Mouse (Mus musculus): Measurements from ENCODE around the gene Gpx1. TPM values are rescaled to one million over a fixed set of nuclear protein-coding genes. Genes with fewer than 3 reads are reported as not detected.

Gene Gpx1
- polyA plus RNA-seq, 1 experiment from 2014 or later: 521 TPM

DNA sequence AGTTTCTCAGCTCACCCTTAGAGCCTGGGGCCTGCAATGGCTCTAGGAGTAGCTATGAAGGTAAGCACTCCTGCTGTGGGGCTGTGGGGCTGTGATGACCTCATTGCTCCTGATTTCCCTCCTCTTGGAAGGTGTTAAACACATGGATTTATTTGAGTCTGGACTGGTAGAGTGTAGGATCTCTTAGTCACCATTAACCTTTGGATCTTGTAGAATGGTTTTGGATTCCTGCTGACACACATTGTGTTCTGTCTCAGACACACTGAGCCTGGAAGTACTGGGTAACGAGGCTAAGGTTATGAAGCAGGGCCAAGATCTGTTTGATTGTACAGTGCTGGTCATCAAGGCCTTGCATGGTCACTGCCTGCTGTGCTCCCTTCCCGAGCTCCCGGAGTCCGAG lies 40.6 kb downstream of the Gpx1 start:
- H3K36me3 ChIP-seq (ENCODE audit: control insufficient read depth, insufficient read depth, low read length): peaks cover 91% of the 10 kb centered on the region
- H3K9ac ChIP-seq (ENCODE audit: low read length): no peak overlapping the region
- no peak for DNase-seq (ENCODE audit: low spot score)
- no peak overlapping the region for H3K4me3 ChIP-seq (ENCODE audit: low read depth, low read length)
- no peaks in the 10 kb centered on the region for H3K4me1 ChIP-seq (ENCODE audit: control insufficient read depth, insufficient read depth, low read length)
- no peak overlapping the region for H3K27ac ChIP-seq (ENCODE audit: low read depth, low read length)
- H3K4me2 ChIP-seq (ENCODE audit: low read length): no peak overlapping the region
- 71% methylated on average over 4 of the region's 4 CpGs for WGBS
- no peaks in the 10 kb centered on the region for H3K9me3 ChIP-seq (replicated peaks; ENCODE audit: control insufficient read depth, low read length)
- H3K27me3 ChIP-seq (replicated peaks; ENCODE audit: control insufficient read depth, insufficient read depth, low read length): no peaks in the 10 kb centered on the region
- no peak for ATAC-seq

DNA sequence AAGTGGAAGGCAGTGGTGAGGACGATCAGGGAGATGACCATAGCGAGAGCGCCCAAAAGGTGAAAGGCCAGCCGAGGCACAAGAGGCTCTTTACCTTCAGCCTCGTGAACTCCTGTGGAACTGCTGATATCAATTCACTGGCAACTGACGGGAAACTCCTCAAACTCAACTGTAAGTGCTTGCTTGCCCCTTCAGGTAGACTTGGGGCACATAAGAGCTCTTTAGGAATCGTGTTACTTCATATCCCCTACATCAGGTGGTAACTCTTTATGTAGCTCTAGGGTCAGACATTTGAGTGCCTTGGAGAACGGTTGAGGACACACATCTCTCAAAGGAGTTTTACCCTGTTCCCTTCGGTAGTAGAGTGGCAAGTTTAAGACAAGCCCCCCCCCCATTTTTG lies 42.7 kb downstream of the Gpx1 start:
- no peak overlapping the region for H3K4me2 ChIP-seq (ENCODE audit: low read length)
- H3K36me3 ChIP-seq (ENCODE audit: control insufficient read depth, insufficient read depth, low read length): peaks cover 92% of the 10 kb centered on the region
- ATAC-seq: no peak
- no peak overlapping the region for H3K4me3 ChIP-seq (ENCODE audit: low read depth, low read length)
- H3K9ac ChIP-seq (ENCODE audit: low read length): no peak overlapping the region
- H3K27me3 ChIP-seq (replicated peaks; ENCODE audit: control insufficient read depth, insufficient read depth, low read length): no peaks in the 10 kb centered on the region
- H3K4me1 ChIP-seq (ENCODE audit: control insufficient read depth, insufficient read depth, low read length): no peaks in the 10 kb centered on the region
- DNase-seq (ENCODE audit: low spot score): no peak
- no peaks in the 10 kb centered on the region for H3K9me3 ChIP-seq (replicated peaks; ENCODE audit: control insufficient read depth, low read length)
- no peak overlapping the region for H3K27ac ChIP-seq (ENCODE audit: low read depth, low read length)
- 97% methylated on average over 9 of the region's 9 CpGs for WGBS

DNA sequence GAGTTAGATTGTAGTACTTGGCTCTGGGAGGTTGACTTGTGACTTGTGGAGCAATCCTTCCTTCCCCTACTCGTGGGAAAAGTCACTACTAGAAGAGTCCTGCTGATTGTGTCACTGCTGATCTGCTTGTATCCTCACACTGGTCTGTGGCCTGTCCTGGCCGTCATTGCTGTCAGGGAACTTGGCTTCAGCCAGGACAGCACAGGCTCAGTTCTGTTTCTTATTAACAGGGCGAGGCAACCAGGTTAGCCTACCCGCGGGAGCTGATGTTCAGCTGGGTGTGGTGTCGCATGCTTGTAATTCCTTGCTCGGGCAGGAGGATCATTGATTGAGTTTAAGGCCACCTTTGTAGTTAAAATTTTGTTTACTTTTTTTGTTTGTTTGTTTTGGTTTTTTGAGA lies 46.3 kb downstream of the Gpx1 start:
- ATAC-seq: no peak
- Histone ChIP-seq H3K4me1 (ENCODE audit: control insufficient read depth, insufficient read depth, low read length) (no peaks in the 10 kb centered on the region), H3K27ac (ENCODE audit: low read depth, low read length) (no peak overlapping the region), H3K9ac (ENCODE audit: low read length) (no peak overlapping the region), H3K36me3 (ENCODE audit: control insufficient read depth, insufficient read depth, low read length) (peaks cover 98% of the 10 kb centered on the region), H3K4me3 (ENCODE audit: low read depth, low read length) (no peak overlapping the region), H3K9me3 (replicated peaks; ENCODE audit: control insufficient read depth, low read length) (no peaks in the 10 kb centered on the region), H3K27me3 (replicated peaks; ENCODE audit: control insufficient read depth, insufficient read depth, low read length) (no peaks in the 10 kb centered on the region), H3K4me2 (ENCODE audit: low read length) (no peak overlapping the region)
- DNase-seq (ENCODE audit: low spot score): no peak
- 85% methylated on average over 7 of the region's 7 CpGs for WGBS

DNA sequence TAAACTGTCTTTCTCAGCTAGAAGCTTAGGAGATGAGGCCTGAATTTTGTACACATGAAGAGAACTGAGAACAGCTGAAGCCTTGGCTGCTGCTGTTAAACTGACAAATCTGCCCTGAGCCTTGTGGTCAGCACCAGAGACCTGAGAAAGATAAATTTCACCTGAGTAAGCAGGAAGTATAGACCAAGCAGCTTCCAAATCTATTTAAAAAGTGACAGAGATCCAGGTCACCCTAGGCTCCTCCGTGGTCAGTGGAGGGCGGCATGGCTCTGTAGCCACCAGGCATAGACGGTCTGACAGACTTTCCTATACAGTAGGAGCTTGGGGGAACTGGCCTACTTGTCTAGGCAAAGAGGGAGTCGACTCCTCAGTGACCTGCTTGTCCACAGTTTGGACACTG lies 48.1 kb downstream of the Gpx1 start:
- DNase-seq (ENCODE audit: low spot score) (no peak), ATAC-seq (no peak)
- no peaks in the 10 kb centered on the region for H3K27me3 ChIP-seq (replicated peaks; ENCODE audit: control insufficient read depth, insufficient read depth, low read length)
- H3K27ac ChIP-seq (ENCODE audit: low read depth, low read length): no peak overlapping the region
- H3K36me3 ChIP-seq (ENCODE audit: control insufficient read depth, insufficient read depth, low read length): peaks cover 97% of the 10 kb centered on the region
- no peak overlapping the region for H3K9ac ChIP-seq (ENCODE audit: low read length)
- H3K4me1 ChIP-seq (ENCODE audit: control insufficient read depth, insufficient read depth, low read length): no peaks in the 10 kb centered on the region
- WGBS: 85% methylated on average over 4 of the region's 4 CpGs
- no peaks in the 10 kb centered on the region for H3K9me3 ChIP-seq (replicated peaks; ENCODE audit: control insufficient read depth, low read length)
- H3K4me3 ChIP-seq (ENCODE audit: low read depth, low read length): no peak overlapping the region
- no peak overlapping the region for H3K4me2 ChIP-seq (ENCODE audit: low read length)

DNA sequence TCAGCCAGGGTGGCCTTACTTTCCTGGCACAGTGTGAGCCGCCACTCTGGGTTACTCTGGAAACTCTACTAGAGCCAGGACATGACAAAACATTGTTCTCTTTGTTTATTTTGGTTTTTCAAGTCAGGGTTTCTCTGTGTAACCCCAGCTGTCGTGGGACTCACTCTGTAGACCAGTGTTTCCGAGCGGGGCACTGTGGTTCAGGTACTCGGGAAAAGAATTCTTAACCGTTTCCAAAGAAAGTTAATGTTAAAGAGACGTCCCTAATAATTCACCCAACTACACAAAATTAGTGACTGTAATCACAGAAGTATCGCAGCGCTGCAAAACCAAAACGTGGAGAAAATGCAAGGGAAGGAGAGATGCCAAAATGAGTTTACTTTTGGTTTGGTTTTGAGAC lies 49.9 kb downstream of the Gpx1 start:
- Histone ChIP-seq H3K27me3 (replicated peaks; ENCODE audit: control insufficient read depth, insufficient read depth, low read length) (no peaks in the 10 kb centered on the region), H3K9me3 (replicated peaks; ENCODE audit: control insufficient read depth, low read length) (no peaks in the 10 kb centered on the region), H3K9ac (ENCODE audit: low read length) (no peak overlapping the region), H3K27ac (ENCODE audit: low read depth, low read length) (no peak overlapping the region), H3K36me3 (ENCODE audit: control insufficient read depth, insufficient read depth, low read length) (peaks cover 97% of the 10 kb centered on the region), H3K4me1 (ENCODE audit: control insufficient read depth, insufficient read depth, low read length) (no peaks in the 10 kb centered on the region), H3K4me3 (ENCODE audit: low read depth, low read length) (no peak overlapping the region), H3K4me2 (ENCODE audit: low read length) (no peak overlapping the region)
- ATAC-seq (no peak), DNase-seq (ENCODE audit: low spot score) (no peak)
- whole genome bisulfite sequencing: 85% methylated on average over 10 of the region's 10 CpGs

DNA sequence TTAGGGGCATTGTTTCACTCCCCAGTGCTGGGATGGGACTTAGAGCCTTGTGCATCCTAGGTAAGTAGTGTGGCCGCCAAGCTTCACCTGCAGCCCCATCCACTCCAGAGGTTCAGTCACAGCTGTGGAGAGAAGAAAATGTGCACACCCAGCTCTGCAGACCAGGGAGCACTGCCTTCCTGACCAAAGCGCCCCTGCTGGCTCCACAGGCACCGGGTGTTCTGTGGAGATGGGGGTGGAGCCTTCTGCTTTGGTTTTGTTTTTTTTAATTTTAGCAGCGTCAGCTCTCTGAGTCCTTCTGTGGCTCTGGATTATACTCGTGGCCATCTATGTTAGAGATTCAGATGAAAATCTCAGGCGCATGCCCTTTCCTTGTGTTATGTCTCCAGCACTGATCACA lies 50.5 kb downstream of the Gpx1 start:
- Histone ChIP-seq H3K4me3 (ENCODE audit: low read depth, low read length) (no peak overlapping the region), H3K36me3 (ENCODE audit: control insufficient read depth, insufficient read depth, low read length) (peaks cover 97% of the 10 kb centered on the region), H3K27ac (ENCODE audit: low read depth, low read length) (no peak overlapping the region), H3K4me2 (ENCODE audit: low read length) (no peak overlapping the region), H3K4me1 (ENCODE audit: control insufficient read depth, insufficient read depth, low read length) (no peaks in the 10 kb centered on the region), H3K27me3 (replicated peaks; ENCODE audit: control insufficient read depth, insufficient read depth, low read length) (no peaks in the 10 kb centered on the region), H3K9me3 (replicated peaks; ENCODE audit: control insufficient read depth, low read length) (no peaks in the 10 kb centered on the region), H3K9ac (ENCODE audit: low read length) (no peak overlapping the region)
- ATAC-seq (no peak), DNase-seq (ENCODE audit: low spot score) (no peak)
- WGBS: 88% methylated on average over 6 of the region's 6 CpGs

Other genes starting within 250 kb of the Gpx1 start
- 39.1 and 43.0 TPM in 2 replicates for gene Apeh, start 244.3 kb upstream of the Gpx1 start, polyA plus RNA-seq (2014; fragmentation: Nextera tagmentation; extraction: Ambion mirVana)
- gene Bsn, start 148.5 kb upstream of the Gpx1 start, polyA plus RNA-seq (2014; fragmentation: Nextera tagmentation; extraction: Ambion mirVana): 5.3 and 6.6 TPM in 2 replicates
- gene Dag1, start 74.9 kb upstream of the Gpx1 start, polyA plus RNA-seq (2014; fragmentation: Nextera tagmentation; extraction: Ambion mirVana): 42.0 and 49.6 TPM in 2 replicates
- gene Nicn1, start 48.5 kb upstream of the Gpx1 start, polyA plus RNA-seq (2014; fragmentation: Nextera tagmentation; extraction: Ambion mirVana): 113 and 126 TPM in 2 replicates
- 13.2 and 13.4 TPM in 2 replicates for gene Amt, start 42.0 kb upstream of the Gpx1 start, polyA plus RNA-seq (2014; fragmentation: Nextera tagmentation; extraction: Ambion mirVana)
- 276 and 307 TPM in 2 replicates for gene Rhoa, start 32.8 kb upstream of the Gpx1 start, polyA plus RNA-seq (2014; fragmentation: Nextera tagmentation; extraction: Ambion mirVana)
- gene Tcta, start 32.7 kb upstream of the Gpx1 start, polyA plus RNA-seq (2014; fragmentation: Nextera tagmentation; extraction: Ambion mirVana): 38.9 and 50.8 TPM in 2 replicates
- gene Usp4, start 8.9 kb downstream of the Gpx1 start, polyA plus RNA-seq (2014; fragmentation: Nextera tagmentation; extraction: Ambion mirVana): 136 and 141 TPM in 2 replicates
- 1.4 and 1.9 TPM in 2 replicates for gene 1700102P08Rik, start 53.9 kb downstream of the Gpx1 start, polyA plus RNA-seq (2014; fragmentation: Nextera tagmentation; extraction: Ambion mirVana)
- gene Ccdc36, start 89.6 kb downstream of the Gpx1 start, polyA plus RNA-seq (2014; fragmentation: Nextera tagmentation; extraction: Ambion mirVana): 0.94 and 1.1 TPM in 2 replicates
- not detected in 2 replicates for gene BC048562, start 97.6 kb downstream of the Gpx1 start, polyA plus RNA-seq (2014; fragmentation: Nextera tagmentation; extraction: Ambion mirVana)
- gene Ccdc71, start 121.6 kb downstream of the Gpx1 start, polyA plus RNA-seq (2014; fragmentation: Nextera tagmentation; extraction: Ambion mirVana): 45.2 and 49.6 TPM in 2 replicates
- 47.9 and 52.6 TPM in 2 replicates for gene Klhdc8b, start 122.7 kb downstream of the Gpx1 start, polyA plus RNA-seq (2014; fragmentation: Nextera tagmentation; extraction: Ambion mirVana)
- 12.0 and 17.2 TPM in 2 replicates for gene Lamb2, start 140.8 kb downstream of the Gpx1 start, polyA plus RNA-seq (2014; fragmentation: Nextera tagmentation; extraction: Ambion mirVana)
- gene Usp19, start 151.7 kb downstream of the Gpx1 start, polyA plus RNA-seq (2014; fragmentation: Nextera tagmentation; extraction: Ambion mirVana): 48.0 and 64.1 TPM in 2 replicates
- gene Qars, start 168.8 kb downstream of the Gpx1 start, polyA plus RNA-seq (2014; fragmentation: Nextera tagmentation; extraction: Ambion mirVana): 71.5 and 87.7 TPM in 2 replicates
- 143 and 160 TPM in 2 replicates for gene Qrich1, start 177.9 kb downstream of the Gpx1 start, polyA plus RNA-seq (2014; fragmentation: Nextera tagmentation; extraction: Ambion mirVana)
- 125 and 136 TPM in 2 replicates for gene Impdh2, start 221.4 kb downstream of the Gpx1 start, polyA plus RNA-seq (2014; fragmentation: Nextera tagmentation; extraction: Ambion mirVana)
- gene Ndufaf3, start 228.5 kb downstream of the Gpx1 start, polyA plus RNA-seq (2014; fragmentation: Nextera tagmentation; extraction: Ambion mirVana): 82.7 and 105 TPM in 2 replicates
- gene Dalrd3, start 231.0 kb downstream of the Gpx1 start, polyA plus RNA-seq (2014; fragmentation: Nextera tagmentation; extraction: Ambion mirVana): 188 and 190 TPM in 2 replicates
- gene Wdr6, start 239.8 kb downstream of the Gpx1 start, polyA plus RNA-seq (2014; fragmentation: Nextera tagmentation; extraction: Ambion mirVana): 162 and 187 TPM in 2 replicates

Data from forebrain, embryonic 14.5 days (tissue).